Mouse (Mus musculus) C2C12 (cell line): Measurements from ENCODE around the gene Hs3st4.

Experiments used
- CEBPB ChIP-seq: IDR thresholded peaks from one replicate; pipeline ENCODE4 v1.6.1; 2011; ENCODE audit warnings: low read depth, mild to moderate bottlenecking, control low read depth, moderate library complexity
- CTCF ChIP-seq: IDR thresholded peaks from one replicate; pipeline ENCODE4 v1.5.1; 2011; ENCODE audit not compliant: control insufficient read depth, insufficient read depth, insufficient read length
- MAX ChIP-seq: IDR thresholded peaks from one replicate; pipeline ENCODE4 v1.6.1; 2011; ENCODE audit warnings: mild to moderate bottlenecking, control low read depth
- MYOD1 ChIP-seq: IDR thresholded peaks from one replicate; pipeline ENCODE4 v1.6.1; 2011; ENCODE audit warnings: low read depth; ENCODE audit not compliant: control insufficient read depth, insufficient read length
- MYOG ChIP-seq: IDR thresholded peaks from one replicate; pipeline ENCODE4 v1.6.1; 2011; ENCODE audit not compliant: control insufficient read depth, insufficient read length; ENCODE audit errors: extremely low read depth
- USF1 ChIP-seq: IDR thresholded peaks from one replicate; pipeline ENCODE4 v1.6.1; 2011; ENCODE audit warnings: low read depth, mild to moderate bottlenecking, control low read depth, moderate library complexity

GRCm38 (mm10) chr7:124037281-124037700 lies 54.6 kb downstream of the Hs3st4 start:
- no peak for TF ChIP-seq CTCF
- no peak for TF ChIP-seq MYOG
- TF ChIP-seq MAX, result no peak
- TF ChIP-seq CEBPB, result no peak
- TF ChIP-seq USF1, result no peak
- TF ChIP-seq MYOD1, result no peak
